Mouse (Mus musculus) gastrocnemius, postnatal 25 days (tissue): ENCODE data around the gene Ikzf1. TPM values are rescaled to one million over a fixed set of nuclear protein-coding genes. Genes with fewer than 3 reads are reported as not detected.

Experiments
- DNase-seq: peaks from one replicate; pipeline ENCODE4 v3.0.0; 2022
- long read RNA-seq, 2 experiments: library from polyadenylated mRNA; stranded (forward); transcript quantifications; one replicate each; pipeline ENCODE4 v2.0.0; 2021
- total RNA-seq, 2 experiments: library from RNA; stranded (reverse); gene quantifications; 1 replicate in 1 of 2; 2 replicates in 1 of 2; pipeline ENCODE4 v1.2.3; 2021

The Ikzf1 gene
- under 1 TPM; 0.31 to 0.62 TPM for total RNA-seq
- long read RNA-seq, experiment 1 = 0 reads
- long read RNA-seq, experiment 2 = 0 reads

DNA sequence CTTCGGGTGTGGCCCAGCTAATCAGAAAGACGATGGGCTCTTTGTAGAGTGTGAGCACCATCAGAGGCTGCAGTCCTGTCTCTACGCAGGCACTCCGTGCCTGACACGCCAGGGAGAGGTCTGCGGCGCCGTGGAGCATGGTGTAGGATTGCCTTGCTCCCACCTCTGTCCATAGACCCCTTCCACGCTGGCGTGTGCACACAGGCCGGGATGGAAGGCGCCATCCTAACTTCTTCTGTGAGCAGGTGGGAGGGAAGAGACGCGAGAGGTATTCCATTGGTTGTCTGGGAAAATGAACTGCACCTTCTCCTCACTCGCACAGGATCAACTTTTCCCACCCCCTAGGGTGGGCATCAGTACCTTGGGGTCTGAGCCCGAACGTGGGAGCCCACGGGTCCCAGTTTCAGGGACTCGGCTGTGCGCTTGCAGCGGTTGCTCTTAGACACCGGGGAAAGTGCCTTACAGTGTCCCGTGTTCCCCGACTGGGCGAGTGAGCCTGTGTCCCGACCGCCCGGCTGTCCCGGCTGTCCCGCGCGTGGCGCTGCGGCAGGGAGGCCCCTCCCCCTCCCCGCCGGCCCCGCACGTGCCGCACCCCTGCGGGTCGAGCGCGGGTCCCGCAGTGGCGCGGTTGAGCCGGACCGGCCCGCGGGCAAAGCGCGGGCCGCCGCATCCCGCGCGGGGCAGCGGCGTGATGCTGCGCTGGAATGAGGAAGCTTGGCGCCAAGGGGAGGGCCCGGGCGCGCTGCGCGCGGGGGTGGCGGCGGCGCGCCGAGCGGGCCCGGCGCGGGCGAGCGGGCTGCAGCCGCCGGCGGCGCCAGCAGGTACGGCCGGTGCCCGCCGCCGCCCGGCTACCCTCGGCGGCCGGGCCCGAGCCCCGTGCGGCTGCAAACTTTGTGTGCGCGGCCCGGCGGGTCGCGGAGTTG, at the start of gene Ikzf1:
TSS of gene Ikzf1 (plus strand) at position 74 of the 923 bp plus-strand sequence.
- DNase-seq = no peak

DNA sequence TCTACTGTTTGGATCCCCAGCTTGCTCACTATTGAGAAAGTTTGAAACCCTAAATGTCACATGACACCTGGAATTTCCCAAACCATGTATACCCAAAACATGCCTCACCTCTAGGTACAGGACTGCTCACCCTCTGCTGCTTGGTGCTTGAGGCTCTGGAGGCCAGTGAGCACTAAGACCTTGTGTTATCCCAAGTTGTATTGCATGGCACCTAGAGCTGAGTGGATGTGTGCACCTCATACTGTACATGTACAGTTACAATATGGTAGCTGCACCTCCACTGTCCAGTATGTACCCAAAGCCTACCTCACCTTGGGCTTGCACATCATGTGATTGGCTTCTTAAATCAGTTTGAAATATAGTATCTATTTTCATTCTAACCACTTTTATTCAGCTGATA, 40.5 kb upstream of the Ikzf1 start:
- DNase-seq = no peak

DNA sequence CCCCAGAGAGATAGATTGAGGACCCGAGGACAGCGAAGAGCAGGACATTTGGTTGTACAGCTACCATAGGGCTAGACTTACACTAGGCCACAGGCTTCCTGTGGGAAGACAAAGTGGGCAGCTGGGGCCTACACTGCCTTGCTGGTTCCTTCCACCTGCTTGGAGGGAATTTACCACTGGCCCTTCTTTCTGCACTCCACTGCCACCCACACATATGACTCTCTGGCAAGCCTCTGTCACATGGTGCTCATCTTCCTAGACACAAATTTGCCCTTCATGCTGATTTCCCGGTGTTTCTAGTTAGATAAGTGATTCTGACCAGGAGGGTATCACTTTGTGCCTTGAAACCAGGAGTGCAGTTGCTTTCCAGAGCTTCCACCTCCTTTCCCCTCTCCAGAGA, 28.4 kb upstream of the Ikzf1 start:
- no peak for DNase-seq

DNA sequence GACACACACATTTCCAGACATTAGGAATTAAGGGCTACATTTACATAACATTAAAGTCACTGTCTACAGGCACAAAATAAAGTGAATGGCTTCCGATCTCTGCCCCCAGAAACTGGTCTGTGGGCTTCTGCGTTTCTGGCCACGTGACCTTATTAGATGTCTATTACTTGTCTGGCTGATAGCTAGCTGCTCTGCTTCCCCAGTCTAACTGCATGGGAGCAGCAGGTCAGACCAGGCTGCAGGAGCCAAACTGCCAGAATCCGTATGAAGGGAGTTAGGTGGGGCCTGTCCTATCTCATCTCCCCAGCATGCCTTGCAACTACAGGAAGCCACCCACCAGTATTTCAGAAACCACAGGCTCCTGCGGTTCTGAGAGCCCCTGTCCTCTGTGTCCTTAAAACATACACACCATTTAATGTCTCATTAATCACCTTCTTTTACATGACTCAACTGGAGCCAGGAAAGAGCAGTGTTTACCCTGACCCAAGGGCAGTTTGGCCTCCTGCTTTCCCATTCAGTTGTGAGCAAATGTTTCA, 27.7 kb upstream of the Ikzf1 start:
- DNase-seq = no peak

DNA sequence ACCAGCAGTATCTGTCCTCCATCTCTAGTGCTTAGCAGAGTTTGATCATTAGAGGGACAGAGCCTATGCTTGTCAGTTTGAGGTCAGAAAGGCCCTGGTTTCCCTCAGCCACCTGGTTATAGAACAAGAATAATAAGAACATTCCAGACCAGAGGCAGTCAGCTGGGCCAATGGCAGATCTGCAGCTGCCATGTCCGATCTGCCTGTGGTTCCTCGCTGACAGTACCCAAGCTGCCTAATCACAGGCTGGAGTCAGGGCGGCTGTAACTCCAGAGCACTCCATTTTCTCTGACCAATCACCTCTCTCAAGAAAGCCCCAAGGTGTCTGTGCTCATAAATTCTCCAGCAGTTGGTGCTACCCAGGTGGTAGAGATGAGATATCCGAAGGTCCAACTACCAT, 27.2 kb upstream of the Ikzf1 start:
- no peak for DNase-seq

DNA sequence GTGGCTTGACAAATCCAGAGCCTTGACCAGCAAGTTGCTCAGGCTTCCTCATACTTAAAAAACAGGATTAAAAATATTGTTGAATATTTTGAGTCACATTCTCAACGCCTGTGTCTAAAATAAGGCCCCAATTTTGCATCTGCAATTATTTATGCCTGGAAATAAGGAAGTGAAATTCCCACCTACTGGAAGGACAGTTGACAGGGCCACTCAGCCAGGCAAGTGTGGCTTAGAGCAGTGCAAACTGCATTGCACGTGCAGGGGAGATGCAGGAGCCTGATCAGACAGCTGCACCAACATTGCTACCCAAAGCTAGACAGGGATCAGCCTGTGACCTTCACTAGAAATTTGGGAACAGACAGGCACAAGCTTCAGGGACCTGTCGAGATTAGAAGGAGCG, 26.0 kb upstream of the Ikzf1 start:
- no peak for DNase-seq

DNA sequence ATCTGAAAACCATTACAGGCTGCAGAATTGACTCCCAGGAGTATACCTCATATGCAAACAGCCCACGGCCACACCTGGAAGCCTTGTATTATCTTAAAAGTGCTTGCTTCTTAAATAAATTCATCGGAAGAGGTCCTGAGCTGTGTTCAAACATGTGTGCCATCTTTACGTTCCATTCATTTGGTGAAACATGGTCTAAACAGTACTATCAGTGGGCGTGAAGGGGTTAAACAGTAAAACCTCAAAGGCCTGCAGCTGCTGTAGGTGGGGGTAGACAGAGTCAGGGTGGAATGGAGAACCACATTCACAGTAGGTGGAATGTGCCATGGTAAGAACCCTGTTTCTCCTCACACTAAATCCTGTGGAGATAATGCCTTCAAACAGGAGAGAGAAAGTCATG, 24.2 kb upstream of the Ikzf1 start:
- no peak for DNase-seq

DNA sequence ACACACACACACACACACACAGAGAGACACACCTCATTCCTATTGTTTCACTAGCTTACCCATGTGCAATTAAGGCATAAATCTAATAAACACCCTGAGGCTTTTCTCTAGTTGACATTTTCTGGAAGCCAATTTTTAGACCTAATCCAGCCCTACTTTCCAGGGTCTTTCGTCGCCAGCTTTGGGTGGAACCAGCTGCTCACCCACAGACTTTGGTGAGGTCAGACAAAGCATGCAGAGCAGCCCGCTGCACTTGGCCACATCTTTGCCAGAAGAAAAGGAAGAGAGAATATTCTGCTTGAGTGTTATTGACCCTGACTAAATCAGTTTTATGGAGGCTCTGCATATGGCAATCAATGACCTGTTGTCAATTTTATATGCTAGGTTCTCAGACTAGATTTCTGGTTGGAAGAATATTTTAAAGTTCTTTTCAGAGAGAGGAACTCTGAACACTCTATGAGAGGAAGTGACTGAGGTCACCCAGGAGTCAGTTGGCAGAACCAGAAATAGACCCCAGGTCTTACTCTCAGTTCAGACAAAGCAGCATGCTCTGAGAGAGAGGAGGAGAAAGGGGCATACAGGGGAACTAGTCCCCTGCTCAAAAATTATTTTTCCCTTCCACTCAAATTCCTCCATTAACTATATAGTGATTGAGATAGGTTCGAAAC, 17.4 kb upstream of the Ikzf1 start:
- no peak for DNase-seq

DNA sequence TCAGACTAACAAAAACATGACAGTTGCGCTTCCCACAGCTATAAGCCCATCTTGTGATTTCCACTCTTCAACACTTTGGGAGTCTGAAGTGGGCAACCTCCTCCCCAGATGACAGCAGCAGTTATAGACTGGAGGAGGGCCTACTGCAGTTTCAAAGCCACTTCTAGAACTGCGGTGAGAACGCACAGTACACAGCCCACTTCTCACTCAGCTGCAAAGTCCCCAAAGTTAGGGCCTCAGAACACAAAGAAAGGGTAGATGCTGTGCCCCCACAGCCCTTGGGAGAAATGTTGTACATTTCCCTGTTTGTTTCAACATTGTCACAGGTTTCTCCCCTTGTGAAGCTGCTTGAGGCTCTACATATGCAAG, 16.9 kb upstream of the Ikzf1 start:
- no peak for DNase-seq

DNA sequence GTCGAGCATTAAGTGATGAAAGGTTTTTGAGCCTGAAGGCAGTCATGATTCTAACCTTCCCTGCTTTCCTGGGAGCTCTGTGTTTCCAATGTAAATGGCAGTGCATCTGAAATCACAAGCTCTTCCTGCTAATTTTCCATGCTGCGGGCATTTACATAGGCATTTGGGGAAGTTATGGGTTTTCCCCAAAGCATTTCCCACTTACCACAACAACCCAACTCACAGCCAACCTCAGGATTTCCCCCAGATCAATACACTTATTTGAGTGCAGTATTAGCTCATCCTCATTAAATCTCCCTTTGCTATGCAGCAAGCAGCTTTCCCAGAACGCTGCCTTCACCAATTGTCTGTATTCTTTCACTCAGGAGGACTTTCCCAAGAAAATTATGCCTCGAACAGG, 11.8 kb upstream of the Ikzf1 start:
- DNase-seq = no peak

DNA sequence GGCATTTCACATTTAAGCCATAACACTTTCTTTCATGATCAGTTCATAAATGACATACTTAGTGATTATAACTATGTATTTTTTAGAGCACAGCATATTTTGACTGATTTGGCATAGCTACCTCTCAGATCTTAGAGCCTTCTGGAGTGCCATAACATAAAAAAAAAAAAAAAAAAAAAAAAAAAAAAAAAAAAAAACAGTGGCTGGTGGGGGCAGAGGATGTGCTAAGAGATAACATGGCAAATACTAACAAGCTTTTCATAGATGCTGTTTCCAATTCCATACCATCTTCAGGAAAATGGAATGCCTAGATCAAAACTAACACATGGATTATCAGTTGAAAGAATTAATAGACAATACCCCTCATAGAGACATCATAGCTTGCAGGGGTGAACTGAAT, 9.7 kb upstream of the Ikzf1 start:
- no peak for DNase-seq

DNA sequence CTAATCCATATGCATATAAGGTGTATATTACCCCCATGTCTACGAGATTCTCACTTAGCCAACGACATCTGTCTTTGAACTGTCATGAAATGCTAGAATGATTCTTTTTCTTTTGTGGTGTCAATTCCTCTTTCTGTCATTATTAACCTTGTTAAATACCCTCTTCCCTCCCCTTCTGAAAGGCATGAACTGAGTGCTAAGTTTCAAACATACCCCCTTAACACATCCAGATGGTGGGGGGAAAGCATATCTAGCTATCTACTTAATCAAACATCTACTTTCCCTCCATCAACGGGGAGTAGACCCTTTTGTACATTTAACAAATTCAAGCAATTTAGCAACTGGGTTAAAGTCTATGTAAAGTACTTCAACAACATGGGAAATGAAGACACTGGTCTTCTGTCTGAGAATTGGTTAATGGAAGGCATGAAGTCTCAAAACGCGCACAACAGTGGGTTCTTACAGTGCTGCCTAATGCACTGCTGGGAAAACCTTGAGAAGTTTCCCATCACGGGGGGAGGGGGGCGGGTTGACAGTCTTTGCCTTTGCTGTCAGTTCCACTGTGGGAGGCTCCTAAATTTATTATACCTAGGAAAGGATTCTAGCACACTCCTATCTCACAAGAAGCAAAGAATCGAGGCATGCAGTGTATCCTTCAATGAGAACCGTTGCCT, 8.6 kb upstream of the Ikzf1 start:
- no peak for DNase-seq

DNA sequence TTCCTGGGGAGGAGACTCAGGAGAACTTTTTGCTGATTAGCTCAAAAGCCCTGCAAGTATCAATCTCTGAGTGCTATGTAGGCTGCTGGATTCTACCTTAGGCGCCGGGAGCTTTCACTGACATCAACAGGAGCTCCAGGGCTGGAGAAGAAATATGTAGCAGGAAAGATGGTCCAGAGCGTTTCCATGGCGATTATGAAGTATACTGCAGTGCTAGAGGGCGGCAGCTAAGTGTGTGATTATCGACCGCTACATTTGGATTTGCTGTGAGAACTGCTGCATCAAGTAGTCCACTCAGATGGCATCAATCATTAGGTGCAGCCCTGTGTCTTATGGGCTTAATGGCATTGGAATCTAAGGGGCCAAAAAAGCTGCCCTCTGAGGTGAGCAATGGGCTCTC, 7.6 kb upstream of the Ikzf1 start:
- no peak for DNase-seq

DNA sequence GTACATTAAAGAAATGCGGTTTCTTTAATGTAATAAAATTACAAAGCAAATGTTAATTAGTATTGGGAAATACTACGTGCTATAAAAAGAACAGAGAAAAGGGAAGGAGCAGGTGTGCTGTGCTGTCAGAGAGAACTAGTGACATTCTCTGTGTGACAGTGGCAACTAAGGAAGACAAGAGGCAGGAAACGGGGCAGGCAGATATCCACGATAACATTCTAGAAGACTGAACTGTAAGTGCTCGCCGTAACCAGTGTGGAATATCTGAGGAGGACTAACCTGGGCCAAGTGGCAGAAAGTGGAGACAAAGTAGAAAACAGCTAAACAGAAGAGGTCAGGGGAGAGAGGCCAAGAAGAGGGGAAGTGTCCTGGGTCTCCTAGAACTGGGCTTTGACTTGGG, 5.8 kb upstream of the Ikzf1 start:
- no peak for DNase-seq

DNA sequence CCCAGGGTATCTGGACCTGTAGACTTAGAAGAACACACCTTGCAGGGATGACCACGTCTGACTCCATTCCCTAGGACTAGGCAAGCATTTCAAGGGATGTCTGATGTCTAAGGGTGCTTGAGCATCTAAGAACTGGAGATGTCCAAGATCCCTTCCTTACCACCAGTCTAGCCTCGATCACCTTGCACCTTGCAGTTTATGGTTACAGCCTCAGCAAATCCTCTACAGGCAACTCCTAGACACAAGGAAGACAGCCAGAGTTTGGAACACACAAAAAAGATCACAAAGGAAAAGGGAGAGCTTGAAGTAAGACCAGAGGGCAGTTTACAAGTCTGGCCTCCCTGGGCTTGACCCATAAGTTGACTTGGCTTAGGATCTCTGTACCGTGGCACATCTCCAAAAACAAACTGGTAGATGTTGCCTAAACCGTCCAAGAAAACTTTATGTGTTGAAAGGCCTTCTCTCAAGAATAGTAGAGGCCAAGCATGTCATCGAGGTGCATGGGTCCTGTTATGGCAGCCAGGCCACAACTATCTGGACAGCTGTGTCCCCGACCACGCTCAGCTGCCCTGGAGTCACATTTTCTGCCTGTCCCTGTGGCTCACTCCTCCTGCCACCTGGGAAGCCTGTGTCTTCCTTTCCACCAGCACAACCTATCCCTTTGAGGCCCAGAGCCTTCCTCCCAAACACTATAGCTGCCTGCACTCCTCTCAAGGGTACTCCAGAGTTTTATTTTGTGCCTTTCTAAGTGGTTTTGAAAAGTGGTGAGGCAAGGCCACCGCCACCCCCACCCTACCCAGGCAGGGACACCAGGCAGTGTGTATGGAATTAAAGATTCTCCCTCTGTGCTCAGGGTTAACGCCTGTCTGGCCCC, 510 bp upstream of the Ikzf1 start:
- DNase-seq = no peak

DNA sequence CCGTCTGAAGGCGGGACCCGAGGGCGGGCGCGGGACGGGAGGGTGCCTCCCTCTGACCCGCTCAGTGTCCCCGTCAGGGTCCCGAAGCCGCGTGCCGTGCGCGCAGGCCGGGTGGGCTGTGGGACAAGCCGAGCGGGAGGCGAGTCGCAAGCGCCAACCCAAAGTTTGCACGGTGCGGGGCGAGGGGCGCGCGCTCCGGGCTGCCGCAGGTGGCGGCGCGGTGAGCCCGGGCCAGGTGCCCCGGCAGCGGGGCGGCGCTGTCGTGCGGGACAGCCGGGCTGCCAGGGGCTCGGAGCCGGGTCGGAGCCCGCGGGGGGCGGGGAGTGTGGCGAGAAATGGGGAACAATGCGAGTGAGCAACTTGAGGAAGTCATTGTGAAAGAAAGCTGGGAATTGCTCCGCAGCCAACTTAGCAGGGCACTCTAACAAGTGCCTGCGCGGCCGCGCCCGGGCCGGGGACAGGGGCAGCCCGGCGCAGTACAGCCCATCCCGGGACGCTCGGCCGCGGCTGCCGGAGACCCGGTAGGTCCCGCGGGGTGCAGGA, 1.1 kb downstream of the Ikzf1 start:
- peak; percentile 62 for DNase-seq

DNA sequence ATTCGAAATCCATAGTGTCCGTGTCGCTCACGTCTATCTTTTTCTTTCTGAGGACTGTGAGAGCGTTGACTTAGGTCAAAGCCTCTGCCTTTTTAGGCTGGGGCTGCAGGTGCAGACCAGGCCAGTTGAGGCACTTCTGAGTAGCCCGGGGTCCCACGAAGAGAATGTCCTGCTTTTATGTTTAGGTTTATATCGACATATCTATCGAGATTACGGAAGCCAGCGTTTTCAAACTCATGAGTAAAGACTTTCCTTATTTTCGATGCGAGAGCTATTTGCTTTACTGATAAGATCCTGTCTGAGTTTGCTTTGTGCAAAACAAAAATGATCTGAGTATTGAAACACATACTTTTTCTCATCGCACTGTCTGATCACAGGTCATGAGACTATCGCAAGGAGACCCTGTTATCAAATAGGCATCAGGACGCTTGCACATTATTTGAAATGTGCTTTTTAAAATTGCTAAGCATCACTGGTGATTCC, 1.8 kb downstream of the Ikzf1 start:
- no peak for DNase-seq

DNA sequence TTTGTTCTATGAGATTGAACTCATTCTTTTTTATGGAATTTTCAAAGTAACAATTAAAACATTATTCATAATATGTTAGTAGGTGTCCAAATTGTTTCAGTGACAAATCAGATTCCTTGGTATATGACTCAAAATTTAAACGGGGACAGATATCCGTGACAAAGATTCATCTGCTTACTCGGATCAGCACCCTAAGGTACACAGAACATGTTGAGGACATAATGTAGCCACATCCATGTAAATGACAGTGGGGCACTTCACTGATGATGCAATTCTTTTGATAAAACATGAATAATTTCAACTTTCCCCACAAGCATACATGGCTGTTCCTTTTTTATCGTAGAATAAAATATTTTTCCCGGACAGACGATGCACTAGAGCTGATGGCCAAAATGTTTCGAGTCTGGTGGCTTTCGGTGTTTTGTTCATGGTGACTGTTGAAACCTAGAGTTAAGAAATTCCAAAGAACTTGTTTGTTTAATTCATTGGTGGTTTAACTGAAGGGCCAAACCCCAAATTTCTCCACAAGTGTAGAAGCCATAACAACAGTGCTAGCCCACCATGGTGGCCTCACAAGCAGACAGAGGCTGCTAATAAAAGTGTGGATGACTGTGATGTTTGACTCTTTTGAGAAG, 2.9 kb downstream of the Ikzf1 start:
- DNase-seq = no peak

DNA sequence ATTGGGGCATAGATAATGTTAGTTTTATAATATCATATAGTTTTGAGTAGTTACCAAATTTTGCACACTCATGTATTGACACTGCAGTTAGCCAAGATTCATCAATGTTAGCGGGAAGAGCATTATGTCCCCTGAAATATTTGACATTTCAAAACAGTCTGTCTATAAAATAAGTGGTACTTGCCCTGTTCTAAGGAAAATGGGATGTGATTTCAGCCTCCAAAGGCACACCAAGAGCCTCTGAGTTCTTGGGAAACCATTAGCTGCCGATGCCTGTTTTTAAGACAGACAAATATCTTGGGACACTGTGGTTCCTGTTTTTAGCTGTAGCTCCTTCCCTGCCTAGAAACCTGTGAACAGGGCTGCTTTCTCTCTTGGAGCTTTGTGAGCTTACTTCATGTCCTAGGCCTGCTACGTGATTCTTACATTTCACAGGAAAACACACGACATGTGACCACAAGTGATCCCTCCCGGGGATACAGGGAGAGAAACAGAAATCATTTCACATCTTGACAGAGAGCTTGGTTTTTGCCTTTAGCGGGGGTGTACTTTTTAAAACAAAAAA, 4.0 kb downstream of the Ikzf1 start:
- DNase-seq = no peak

DNA sequence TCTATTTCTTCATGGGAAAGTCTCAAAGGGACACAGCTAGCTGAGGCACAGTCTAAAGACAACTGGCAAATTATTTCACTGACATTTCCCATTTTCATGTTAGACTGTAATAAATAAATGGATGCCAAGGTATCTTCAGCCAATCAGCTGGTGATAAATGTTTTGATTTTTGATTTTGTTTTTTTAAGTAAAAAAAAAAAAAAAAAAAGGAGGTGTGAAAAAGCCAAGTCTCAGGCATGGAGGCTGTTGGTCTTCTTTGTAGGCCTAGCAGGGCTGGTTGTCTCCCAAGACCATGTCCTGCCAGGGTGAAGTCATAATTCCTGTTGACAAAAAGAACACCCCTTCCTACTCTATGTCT, 4.9 kb downstream of the Ikzf1 start:
- DNase-seq = no peak
